Mouse (Mus musculus): ENCODE results near the gene Jak3.
A peak's percentile ranks its signal among the peaks of the same experiment; 100 is the strongest.
"Not testable (repeated sequence)": the region's sequence is repeated elsewhere in the genome, so short reads cannot be mapped to it uniquely, and the experiment has no call there.

Jak3 gene

DNA sequence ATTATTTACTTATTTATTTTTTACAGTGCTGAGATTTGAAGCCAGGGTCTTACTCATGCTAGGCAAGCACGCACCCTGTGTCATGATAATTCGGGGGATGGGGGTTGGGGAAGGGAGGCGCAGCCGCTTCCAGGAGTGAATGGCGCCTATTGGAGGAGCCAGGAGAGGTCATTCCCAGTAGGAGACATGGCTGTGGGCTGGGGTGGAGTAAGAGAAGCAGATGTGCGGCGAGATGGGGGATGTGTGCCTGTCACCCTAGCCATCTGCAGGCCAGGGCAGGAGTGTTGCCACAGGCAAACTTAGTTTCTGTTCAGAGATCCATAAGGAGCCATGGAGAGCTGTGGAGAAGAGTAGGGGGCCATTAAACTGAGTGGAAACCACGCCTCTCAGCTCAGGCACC is 11.5 kb downstream of the Jak3 start:
- no peak for DNase-seq

DNA sequence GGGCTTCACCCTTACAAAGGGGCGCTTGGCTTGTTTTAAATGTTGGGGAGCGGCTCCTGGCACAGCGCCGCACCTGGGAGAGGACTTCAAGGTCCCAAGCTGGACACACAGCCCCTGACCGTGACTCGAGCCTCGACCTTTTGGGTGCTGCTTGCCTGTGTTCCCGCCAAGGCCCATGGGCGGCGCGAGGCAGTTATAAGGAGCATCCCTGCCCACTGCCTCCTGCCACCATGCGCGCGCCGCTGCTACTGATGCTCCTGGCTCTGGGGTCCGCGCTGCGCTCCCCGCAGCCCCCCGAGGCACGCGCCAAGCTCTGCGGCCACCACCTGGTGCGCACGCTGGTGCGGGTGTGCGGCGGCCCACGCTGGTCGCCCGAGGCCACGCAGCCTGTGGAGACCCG is 12.9 kb downstream of the Jak3 start, which contains the start of gene Insl3:
TSS of gene Insl3 (plus strand) at position 187 of the 400 bp plus-strand sequence.
- DNase-seq: no peak

DNA sequence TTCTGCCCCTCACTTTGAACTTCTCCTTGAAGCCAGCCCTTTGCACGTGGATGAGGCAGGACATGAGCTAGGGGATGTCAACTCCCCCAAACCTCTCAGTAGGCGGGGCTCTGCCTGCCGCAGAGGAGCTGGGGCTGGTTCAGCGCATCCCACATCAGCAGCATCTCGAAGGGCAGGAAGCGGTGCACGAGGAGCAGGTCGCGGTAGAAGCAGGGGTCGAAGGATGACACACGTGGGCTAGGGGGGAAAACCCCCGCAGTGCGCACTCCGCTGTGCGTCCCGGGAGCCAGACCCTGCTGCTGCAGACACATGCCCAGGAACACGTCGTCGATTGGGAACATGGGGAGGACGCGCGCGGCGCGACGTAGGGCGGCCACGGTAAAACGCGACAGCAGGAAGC is 16.4 kb downstream of the Jak3 start:
- DNase-seq: no peak

DNA sequence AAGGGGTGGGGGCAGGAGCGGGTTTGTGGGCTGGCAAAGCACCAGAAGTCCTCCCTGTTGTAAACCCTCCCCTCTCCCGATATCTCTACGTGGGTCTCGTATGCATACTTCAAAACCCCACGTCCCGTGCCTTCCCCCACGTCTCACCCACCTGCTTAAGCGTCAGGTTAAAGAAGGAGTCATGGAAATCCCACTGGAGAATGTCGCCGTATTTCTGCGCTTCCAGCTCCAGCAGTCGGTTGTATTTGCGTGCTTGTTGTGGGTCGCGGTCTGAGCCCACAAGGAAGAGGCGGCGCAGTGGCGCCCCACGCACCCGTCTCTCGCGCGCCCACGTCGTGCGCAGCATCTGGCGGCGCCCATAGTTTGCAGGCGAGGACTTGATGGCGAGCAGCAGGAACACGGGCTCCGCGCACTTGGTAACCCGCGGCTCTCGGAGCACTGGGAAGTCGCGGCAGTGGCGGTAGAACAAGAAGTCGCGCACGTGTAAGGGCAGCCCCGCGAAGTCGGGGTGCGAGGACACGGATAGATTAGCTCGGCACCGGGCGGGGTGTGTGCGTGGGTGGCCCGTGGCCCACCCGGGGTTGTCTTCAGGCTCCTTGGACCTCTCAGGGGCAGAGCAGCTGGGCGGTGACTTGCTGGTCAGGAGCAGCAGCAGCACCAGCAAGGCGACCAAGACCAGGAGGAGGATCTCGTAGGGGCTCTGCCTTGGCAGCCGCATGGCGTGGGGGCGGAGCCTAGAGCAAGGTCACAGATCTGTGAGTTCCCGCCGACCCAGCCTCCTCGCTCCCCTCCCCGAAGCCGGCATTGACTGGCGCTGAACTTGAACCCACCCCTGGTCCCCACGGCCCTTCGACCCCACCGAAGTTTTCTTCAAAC is 17.3 kb downstream of the Jak3 start:
- peak in 1 of 2 experiments; percentile 45 for DNase-seq

DNA sequence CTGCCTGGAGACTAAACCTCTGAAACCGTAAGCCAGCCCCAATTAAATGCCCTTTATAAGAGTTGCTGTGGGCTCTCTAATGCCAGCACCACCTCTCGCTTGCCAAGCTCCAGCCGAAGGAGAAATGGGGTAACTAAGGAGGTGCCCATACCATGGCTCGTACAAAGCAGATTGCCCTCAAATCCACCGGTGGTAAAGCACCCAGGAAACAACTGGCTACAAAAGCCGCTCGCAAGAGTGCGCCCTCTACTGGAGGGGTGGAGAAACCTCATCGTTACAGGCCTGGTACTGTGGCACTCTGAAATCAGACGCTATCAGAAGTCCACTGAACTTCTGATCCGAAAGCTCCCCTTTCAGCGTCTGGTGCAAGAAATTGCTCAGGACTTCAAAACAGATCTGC is 19.4 kb downstream of the Jak3 start:
- not testable (repeated sequence) for DNase-seq

DNA sequence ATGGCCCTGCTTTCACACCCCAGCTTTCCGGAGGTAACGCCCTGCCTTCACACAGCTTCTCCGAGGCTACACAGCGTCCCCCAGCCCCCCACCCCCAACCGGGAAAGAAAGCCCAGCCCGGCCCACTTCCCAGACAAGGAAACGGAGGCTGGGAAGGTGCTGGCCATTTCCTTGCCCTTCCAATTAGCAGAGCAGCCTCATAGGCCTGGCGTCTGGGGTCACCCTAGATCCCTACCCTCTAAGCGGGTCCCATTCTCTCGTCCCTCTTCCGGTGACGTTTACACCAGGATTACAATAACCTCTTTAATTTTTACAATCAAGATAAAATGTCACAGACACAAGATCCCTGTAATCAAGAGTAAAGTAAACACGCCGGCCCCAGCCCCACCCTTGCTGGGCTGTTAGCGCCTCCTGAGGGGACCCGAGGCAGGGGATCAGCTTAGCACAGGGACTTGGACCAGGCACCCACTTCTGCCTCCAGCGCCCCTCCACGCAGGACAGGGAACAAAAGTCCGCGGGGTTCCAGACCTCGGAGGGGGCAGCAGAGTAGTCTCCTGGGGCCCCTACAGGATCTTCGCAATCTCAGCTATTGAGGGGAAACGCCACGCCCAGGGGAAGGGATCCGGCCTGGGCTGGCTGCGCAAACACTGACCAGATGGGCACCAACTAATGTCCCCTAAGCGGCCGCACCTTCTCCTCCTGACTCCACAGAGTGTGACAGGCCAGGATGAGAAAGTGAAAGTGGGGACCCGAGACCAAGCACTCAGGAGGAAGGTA is 24.6 kb downstream of the Jak3 start:
- DNase-seq: peak; percentile 47 to 61

DNA sequence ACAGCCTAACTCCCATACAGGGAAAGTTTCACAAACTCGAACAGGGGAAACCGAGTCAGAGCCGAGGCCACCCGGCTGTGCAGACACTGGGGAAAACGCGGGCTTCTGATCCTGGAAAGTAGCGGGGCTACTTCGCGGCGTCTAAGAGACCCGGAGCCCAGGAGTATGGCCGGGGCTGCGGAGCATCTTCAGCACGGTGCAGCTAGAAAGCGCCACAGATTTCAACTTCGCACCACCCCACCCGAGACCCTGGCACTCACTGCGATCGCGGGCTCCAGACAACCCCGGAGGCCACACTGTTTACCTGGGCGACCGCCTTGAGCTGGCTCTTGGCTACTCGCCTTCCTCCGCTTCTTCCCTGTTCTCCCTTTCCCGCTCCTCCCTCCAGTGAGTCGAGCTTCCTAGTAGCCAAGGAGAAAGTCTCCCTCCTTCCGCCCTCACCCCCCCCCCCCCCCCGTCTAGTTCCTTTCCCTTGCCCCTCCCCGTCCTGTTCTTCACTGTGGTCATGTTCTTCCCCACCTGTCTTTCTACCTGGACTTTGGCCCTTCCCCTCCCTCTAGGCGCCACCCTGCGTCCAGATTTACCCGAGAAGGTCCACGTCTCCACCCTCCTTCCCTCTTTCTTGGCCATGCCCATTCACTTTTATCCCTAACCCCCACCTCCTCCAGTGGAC is 25.5 kb downstream of the Jak3 start, which contains the start of gene B3gnt3:
TSS of gene B3gnt3 (minus strand) at position 376 of the 673 bp plus-strand sequence.
- DNase-seq: peak in 1 of 2 experiments; percentile 10

DNA sequence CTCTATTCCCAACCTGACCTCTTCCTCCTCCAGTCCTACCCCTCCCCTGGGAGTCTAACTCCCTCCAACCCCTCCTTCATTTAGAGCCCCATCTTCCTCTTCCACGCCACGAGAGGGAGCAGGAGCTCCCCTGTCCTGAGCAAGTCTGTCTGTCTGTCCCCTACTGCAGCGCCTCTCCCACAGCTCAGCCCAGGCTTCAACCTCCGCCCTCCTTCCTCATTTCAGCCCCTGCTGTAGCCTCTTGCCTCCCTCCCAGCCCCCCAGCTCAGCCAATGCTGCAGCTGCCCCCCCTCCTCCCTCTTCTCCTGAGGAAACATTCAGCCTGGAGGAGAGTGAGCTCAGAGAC is 26.0 kb downstream of the Jak3 start:
- no peak for DNase-seq

DNA sequence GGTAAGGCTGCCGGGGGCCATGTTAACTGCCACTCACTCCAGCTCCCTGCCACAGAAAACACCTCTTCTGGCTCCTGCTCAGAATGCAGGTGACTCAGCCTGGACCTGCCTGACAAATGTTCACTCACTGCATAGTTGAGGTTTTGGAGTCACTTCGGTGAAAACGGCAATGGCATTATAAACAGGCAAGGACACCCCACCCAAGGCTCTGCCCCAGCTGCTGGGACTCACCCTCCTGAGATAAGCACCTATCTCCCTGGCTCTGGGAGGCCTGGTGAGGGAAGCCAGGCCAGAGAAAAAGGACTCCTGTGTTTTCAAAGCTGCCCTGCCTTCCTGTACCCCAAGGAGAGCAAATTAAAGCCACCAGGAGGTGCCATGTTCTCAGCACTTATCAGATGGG is 26.8 kb downstream of the Jak3 start:
- DNase-seq: no peak

DNA sequence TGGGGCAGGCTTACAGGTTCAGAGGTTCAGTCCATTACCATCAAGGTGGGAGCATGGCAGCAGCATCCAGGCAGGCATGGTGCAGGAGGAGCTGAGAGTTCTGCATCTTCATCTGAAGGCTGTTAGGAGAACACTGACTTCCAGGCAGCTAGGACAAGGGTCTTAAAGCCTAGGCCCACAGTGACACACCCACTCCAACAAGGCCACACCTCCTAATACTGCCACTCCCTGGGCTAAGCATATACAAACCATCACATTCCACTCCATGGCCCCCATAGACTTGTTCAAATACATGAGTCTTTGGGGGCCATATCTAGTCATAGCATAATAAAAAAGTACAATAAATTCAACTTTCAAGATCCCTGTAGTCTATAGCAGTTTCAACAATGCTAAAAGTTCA is 27.3 kb downstream of the Jak3 start:
- not testable (repeated sequence) for DNase-seq

DNA sequence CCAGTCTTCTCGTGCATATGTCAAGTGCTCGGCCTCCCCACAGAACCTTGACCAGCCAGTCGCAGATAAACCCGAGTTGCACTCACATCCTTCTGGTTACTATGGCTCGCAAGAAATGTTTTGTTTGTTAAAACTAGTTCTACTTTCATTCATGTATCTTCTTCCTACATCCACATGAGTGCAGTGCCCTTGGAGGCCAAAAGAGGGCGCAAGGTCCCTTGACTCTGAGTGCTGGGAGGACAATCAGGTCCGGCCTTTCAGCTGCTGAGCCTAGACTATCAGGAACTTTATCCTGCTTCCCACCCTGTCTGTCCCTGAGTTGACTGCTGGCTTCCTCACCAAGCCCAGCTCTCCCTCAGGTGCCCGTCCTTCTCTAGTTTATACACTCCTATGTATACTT is 31.8 kb downstream of the Jak3 start:
- peak; percentile 74 to 79 for DNase-seq

DNA sequence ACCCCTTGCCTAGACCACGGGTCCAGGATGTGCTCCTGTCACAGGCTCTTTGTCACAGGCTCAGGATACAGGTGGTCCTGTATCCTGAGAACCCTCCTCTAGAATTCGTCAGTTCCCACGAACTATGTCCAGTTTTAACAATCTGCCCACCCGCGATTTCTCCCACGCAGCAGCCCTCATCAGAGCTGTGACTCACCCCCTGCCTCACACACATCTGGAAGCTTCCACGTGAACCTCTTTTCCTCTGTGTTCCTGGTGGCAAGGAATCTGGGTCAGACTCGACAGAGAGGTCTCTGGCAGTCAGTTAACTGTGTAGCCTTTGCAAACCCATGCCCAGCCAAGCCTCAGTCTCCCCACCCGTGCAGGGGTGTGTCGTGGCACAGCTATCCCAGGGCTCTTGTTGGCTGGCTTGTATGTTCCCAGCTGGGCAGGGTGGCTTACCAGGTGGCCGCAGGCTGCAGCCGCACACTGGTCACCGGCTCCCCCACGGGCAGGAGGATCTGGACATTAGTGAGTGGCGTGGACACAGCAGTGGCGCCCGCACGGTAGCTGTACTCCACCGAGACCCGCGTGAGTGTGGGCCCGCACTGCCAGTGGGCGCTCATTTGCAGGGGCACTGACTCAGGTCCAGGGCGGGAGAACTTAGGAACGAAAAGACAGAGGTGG is 33.2 kb downstream of the Jak3 start:
- no peak for DNase-seq

DNA sequence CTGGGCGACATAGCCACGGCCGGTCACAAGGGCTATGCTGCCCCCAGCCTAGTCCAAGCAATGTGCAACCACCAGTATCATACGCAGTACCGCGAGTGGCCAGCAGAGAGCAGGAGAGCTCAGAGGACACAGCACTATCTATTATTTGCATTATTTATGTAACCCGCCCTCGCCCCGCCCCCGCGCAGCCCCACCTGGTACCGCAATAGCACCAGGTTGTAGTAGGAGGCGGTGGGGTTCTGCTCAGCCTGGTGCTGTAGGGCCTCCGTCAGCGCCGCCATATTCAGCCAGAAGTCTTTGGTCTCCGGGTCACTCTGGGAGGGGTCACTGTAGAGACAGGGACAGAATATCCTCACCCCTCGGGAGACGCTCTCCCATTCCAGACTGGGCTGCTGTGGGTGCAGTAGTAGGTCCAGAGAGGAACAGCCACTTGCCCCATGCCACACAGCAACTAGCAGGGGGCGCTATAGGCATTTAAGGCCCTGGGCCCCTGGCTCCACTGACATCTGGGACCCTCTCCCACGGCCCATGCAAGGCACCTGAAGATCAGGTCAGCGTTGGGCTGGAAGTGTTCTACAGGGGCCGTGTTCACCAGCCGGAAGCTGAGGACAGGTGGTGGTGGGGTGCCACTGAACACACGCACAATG is 33.8 kb downstream of the Jak3 start:
- peak; percentile 94 for DNase-seq

DNA sequence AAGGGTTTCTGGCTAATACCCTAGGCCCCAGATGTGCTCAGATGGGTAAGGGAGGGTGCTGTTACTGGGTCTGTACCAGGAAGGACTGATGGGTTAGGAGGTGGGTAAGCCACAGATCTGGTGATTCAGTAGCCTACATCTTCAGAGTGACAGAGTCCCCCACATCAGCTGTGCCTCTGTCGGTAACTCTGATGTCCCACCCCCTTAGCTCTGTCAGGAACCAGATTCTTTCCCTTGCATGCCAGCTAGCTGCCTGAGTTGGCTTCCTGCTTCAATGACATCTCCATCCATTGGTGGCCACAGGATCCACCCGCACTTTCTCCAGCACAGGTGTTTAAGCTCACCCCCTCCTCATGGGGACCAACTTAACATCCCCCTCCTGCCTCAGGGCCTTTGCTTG is 35.5 kb downstream of the Jak3 start:
- DNase-seq: no peak

DNA sequence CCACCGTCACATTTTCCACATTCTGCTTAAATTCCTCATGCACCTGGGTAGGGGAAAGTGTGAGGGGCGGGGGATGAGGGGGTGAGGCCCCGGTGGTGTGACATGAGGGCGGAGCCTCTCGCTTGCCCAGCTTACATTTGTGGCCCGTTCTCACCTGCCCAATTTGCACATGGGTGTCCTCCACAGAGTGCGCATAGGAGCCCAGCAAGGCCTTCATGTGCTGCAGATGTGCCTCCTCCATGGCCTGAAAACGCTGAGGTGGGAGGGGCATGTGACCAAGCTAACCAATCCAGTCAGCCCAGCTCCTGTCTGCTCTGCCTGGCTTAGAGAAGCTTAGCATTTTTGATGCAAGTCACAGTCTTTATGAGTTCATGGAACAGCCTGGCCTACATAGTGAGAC is 39.4 kb downstream of the Jak3 start:
- no peak for DNase-seq

DNA sequence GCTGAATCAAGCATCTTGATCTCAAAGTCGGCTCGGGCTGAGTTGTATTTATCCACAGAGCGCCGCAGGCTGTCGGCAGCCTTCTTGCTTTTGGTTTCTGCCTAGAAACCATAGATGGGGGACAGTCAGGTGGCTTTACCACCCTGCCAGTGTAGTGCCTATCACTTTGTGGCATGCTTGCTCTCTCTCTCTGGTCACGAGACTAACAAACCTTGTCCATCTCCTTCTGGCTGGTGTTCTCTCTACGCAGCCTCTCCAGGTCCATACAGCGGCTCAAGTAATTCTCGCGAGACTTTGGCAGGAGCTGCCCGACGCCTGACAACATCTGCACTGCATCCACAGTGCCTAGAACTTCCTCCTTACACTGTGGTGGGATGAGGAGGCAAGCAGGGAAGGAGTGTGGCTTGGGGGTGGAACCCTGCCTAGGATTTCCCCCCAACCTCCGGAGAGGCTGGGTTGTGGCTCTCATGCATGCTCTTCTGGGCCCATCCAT is 40.5 kb downstream of the Jak3 start:
- no peak for DNase-seq

DNA sequence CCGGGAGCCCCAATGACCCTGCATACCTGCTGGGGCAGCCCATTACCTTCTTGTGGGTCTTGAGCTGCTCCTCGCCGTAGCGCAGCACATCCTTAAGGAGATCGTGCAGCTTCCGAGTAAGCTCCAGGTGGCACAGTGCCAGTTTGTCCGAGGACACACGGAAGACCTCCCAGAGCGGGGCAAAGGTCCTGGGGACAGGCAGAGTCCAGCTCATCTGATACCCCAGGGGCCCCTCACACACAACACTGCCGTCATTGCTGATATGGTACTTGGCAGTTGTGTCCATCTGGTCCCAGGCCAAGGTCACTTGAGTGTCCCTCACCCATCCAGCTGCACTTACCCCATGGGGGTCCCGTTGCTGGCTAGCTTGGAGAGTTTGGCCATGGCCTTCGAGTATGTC is 41.0 kb downstream of the Jak3 start:
- no peak for DNase-seq

DNA sequence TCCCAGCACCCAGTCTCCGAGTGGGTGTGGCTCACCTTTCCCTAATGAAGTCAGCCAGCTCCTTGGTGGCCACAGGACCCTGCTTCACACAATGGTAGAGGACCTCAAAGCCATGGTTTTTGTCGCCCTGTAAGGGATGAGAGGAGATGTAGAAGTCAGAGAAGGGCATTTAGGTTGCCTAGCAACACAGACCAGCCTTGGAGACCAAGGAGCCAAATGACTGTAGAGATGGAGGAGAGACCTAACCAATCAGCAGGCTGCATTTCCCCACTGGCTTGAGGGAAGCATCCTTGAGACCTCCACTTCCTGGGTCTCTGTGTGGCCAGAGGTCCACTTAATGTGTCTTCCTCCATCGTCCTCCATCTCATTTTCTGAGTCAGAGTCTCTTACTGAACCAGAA is 42.2 kb downstream of the Jak3 start:
- no peak for DNase-seq

DNA sequence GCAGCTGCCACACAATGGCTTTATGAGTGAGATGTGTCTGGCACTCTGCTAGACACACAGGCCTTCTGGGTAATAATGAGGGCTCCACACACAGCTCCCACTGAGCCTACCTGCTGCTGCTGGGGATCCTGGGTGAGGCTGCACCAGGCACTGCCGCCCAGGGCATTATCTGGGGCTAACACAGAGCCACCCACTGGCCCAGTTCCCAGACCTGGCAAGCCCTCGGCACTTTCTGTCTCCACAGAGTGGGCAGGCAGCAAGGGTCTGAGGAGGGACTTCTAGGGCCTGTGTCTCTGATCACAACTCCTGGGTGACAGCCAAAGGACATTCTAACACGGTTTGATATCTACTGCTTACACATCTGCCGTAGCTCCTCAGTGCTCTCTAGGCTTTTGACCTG is 43.1 kb downstream of the Jak3 start:
- DNase-seq: no peak

DNA sequence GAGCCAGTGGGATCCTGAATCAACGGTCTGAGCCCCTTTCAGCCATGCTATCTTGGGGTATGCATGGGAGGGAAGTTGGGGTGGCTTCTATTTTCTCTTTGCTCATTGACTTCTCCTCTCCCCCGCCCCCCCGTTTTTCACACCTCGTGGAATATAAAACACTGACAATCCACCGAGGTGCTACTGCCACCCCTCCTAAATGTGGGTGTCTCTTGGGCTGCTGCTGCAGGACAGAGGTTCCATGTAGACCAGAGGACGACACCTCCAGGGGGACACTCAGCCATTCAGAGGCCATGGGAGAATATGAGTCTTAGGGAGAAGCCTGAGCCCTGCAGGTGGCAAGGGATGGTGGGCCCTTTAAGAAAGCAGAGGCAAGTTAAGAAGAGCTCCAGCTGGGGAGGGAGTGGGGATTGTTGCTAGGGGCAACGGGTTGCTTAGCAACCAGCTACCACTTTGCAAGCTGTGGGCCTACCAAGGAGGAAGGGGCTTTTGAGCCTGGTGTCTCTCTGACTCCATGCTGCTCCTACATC is 43.9 kb downstream of the Jak3 start:
- peak; percentile 43 to 53 for DNase-seq

DNA sequence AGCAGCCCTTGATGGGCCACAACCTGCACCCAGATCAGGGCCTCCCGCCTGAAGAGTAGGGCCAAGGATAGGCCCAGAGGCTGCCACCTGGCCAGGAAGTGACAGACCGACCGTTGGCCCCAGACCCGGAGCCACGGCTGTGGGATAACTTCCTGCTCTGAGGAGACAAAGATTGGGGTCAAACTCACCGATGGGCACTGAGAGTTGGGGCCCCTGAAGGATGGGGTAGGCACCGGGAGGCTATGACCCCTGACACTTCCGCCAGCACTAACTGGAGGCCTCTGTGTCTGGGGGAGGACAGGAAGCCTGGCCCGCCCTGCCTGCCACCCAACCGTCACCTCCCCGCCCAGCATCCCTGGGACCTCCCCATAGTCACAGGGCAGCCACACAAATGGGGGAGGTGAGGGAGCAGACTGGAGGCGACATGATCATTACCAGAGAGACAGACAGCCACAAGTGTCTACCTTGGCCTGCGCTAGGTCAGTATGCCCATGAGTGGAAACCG is 47.0 kb downstream of the Jak3 start:
- DNase-seq: no peak

DNA sequence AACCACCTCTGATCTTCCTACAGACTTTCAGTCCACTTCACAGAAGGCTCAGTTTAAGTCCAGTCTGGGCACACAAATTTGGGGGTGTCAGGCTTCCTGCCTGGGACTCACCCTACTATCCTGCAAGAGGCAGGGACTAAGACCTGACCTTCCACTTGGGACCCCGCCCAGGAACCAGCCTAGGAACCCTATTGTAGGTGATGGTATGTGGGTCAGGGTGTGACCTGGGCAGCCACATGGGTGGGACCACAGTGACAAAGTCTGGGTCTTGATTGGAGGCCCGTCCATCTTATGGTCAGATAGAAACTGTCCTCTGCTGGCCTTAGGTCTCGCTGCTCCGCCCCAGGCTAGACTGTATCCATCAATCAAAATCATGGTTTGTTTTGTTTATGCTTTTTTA is 48.3 kb downstream of the Jak3 start:
- no peak for DNase-seq

Data from kidney, postnatal 4 days (tissue).